In genomic region chr3:87525043-87525836, GRCm38 (mm10) we compare ENCODE assay signal across 8 mouse cellular contexts. TPM values are rescaled to one million over a fixed set of nuclear protein-coding genes. Genes with fewer than 3 reads are reported as not detected.
DNase-seq lines count a peak whose midpoint lies in the region; ATAC-seq and TF ChIP-seq lines count a peak whose summit lies in the region.

Gene Etv3 (plus strand): TSS chr3:87525407.

- H3K4me3 ChIP-seq in ES-E14 (ENCODE audit: insufficient read depth in 1 of 2, low read depth in 1 of 2, low read length in 2 of 2, poor library complexity in 1 of 2, severe bottlenecking in 1 of 2), result peak within 1 kb of the TSS; percentile 86 to 90
- H3K4me3 ChIP-seq in forebrain, embryonic 14.5 days (ENCODE audit: low read depth, low read length), result peak within 1 kb of the TSS; percentile 99
- peak within 1 kb of the TSS; percentile 84 for H3K4me3 ChIP-seq in liver, embryonic 16.5 days (ENCODE audit: low read depth, low read length)
- H3K4me3 ChIP-seq in neural tube, embryonic 13.5 days, result peak within 1 kb of the TSS; percentile 99

- WGBS in forebrain, embryonic 14.5 days, result 5% methylated on average over 62 of the region's 64 CpGs
- 4% methylated on average over 62 of the region's 64 CpGs for WGBS in large intestine, adult 2 months
- WGBS in liver, embryonic 16.5 days (ENCODE audit: insufficient replicate concordance), result 6% methylated on average over 51 of the region's 64 CpGs
- 6% methylated on average over 62 of the region's 64 CpGs for WGBS in neural tube, embryonic 13.5 days

- H3K9me3 ChIP-seq in ES-E14 (ENCODE audit: control insufficient read depth, insufficient read depth, low read depth, low read length), result no peaks in the 10 kb centered on the region
- no peaks in the 10 kb centered on the region for H3K9me3 ChIP-seq in forebrain, embryonic 14.5 days (replicated peaks; ENCODE audit: control insufficient read depth, low read length)
- H3K9me3 ChIP-seq in liver, embryonic 16.5 days (replicated peaks; ENCODE audit: control insufficient read depth, low read length), result no peaks in the 10 kb centered on the region
- no peaks in the 10 kb centered on the region for H3K9me3 ChIP-seq in neural tube, embryonic 13.5 days

- peak within 1 kb of the TSS; percentile 89 for H3K9ac ChIP-seq in ES-E14 (ENCODE audit: insufficient read depth, low read depth, low read length, poor library complexity, severe bottlenecking)
- peak within 1 kb of the TSS; percentile 99 for H3K9ac ChIP-seq in forebrain, embryonic 14.5 days (ENCODE audit: low read length)
- H3K9ac ChIP-seq in liver, embryonic 16.5 days (ENCODE audit: low read depth, low read length), result peak within 1 kb of the TSS; percentile 90
- H3K9ac ChIP-seq in neural tube, embryonic 13.5 days, result peak within 1 kb of the TSS; percentile 99

- in situ Hi-C loops in ES-E14 (cut with MboI; ENCODE audit: low sequenced_read_pairs in 2 of 2, unreplicated experiment in 2 of 2), result no loop called here

- H3K27me3 ChIP-seq in forebrain, embryonic 14.5 days (replicated peaks; ENCODE audit: control insufficient read depth, insufficient read depth, low read length), result no peaks in the 10 kb centered on the region
- H3K27me3 ChIP-seq in liver, embryonic 16.5 days (ENCODE audit: control insufficient read depth, insufficient read depth, low read depth, low read length), result no peaks in the 10 kb centered on the region
- peaks cover 7% of the 10 kb centered on the region for H3K27me3 ChIP-seq in neural tube, embryonic 13.5 days

- peak; percentile 69 for DNase-seq in ES-E14 (ENCODE audit: low read depth, low spot score)
- DNase-seq in cerebellum, adult 11 months, result peak; percentile 83
- DNase-seq in forebrain, embryonic 14.5 days (ENCODE audit: low spot score), result peak; percentile 95
- peak; percentile 92 to 93 for DNase-seq in heart, postnatal 10 days
- no peak for DNase-seq in large intestine, adult 2 months (ENCODE audit: low read depth, low spot score)
- peak; percentile 79 for DNase-seq in telencephalon, adult 2 months (ENCODE audit: low read depth, low spot score)

- H3K4me2 ChIP-seq in forebrain, embryonic 14.5 days (ENCODE audit: low read length), result peak within 1 kb of the TSS; percentile 83
- H3K4me2 ChIP-seq in liver, embryonic 16.5 days (ENCODE audit: low read depth, low read length), result peak within 1 kb of the TSS; percentile 76
- peak within 1 kb of the TSS; percentile 88 for H3K4me2 ChIP-seq in neural tube, embryonic 13.5 days

- peaks cover 0 to 2% of the 10 kb centered on the region in 2 experiments; a peak in 1 of 4 replicates for H3K4me1 ChIP-seq in ES-E14 (ENCODE audit: control insufficient read depth in 2 of 2, insufficient read depth in 2 of 2, low read length in 2 of 2, poor library complexity in 1 of 2)
- H3K4me1 ChIP-seq in forebrain, embryonic 14.5 days (ENCODE audit: control insufficient read depth, insufficient read depth, low read length), result peaks cover 8% of the 10 kb centered on the region
- H3K4me1 ChIP-seq in liver, embryonic 16.5 days (ENCODE audit: control insufficient read depth, low read depth, low read length), result peaks cover 14% of the 10 kb centered on the region
- peaks cover 18% of the 10 kb centered on the region for H3K4me1 ChIP-seq in neural tube, embryonic 13.5 days (replicated peaks)

- intact Hi-C loops in heart, postnatal 10 days (cut with DNase I), result loop anchor here (2.0 to 5.0 kb wide), 2 partner anchors 16 to 92 kb away; partner anchors contain the start of gene Arhgef11

- H3K27ac ChIP-seq in ES-E14 (ENCODE audit: insufficient read depth, low read depth, low read length, poor library complexity, severe bottlenecking), result no peak within 1 kb of the TSS
- H3K27ac ChIP-seq in forebrain, embryonic 14.5 days (ENCODE audit: low read depth, low read length), result peak within 1 kb of the TSS; percentile 82
- peak within 1 kb of the TSS; percentile 66 for H3K27ac ChIP-seq in liver, embryonic 16.5 days (ENCODE audit: low read length)
- peak within 1 kb of the TSS; percentile 86 for H3K27ac ChIP-seq in neural tube, embryonic 13.5 days (replicated peaks)

- peak; percentile 100 for ATAC-seq in forebrain, embryonic 14.5 days
- ATAC-seq in liver, embryonic 16.5 days (ENCODE audit: low read depth), result peak; percentile 92
- ATAC-seq in neural tube, embryonic 13.5 days (ENCODE audit: low read depth), result peak; percentile 99

- H3K36me3 ChIP-seq in ES-E14 (ENCODE audit: control insufficient read depth, insufficient read depth, low read length, poor library complexity, severe bottlenecking), result peaks cover 21% of the 10 kb centered on the region
- peaks cover 32% of the 10 kb centered on the region for H3K36me3 ChIP-seq in forebrain, embryonic 14.5 days (ENCODE audit: control insufficient read depth, insufficient read depth, low read length)
- peaks cover 4% of the 10 kb centered on the region; the same call in 1 of the 2 replicates for H3K36me3 ChIP-seq in liver, embryonic 16.5 days (ENCODE audit: control insufficient read depth, insufficient read depth)
- peaks cover 29% of the 10 kb centered on the region for H3K36me3 ChIP-seq in neural tube, embryonic 13.5 days

TF ChIP-seq in ES-E14, 5 proteins besides CTCF, POLR2A, EP300 and RAD21:
- TF ChIP-seq CHD2 (IDR thresholded peaks at IDR 0.05; ENCODE audit: low read depth, low read length) (no peak), ZC3H11A (IDR thresholded peaks at IDR 0.05; ENCODE audit: borderline replicate concordance, low read depth, low read length) (no peak), ZNF384 (IDR thresholded peaks at IDR 0.05; ENCODE audit: low read depth, low read length) (no peak), HCFC1 (IDR thresholded peaks at IDR 0.05; ENCODE audit: borderline replicate concordance, insufficient read depth, low read length) (no peak), MAFK (IDR thresholded peaks at IDR 0.05; ENCODE audit: insufficient read depth, low read depth, low read length) (no peak)

RNA-seq across cellular contexts. Expression of gene Etv3, which starts in this region (rescaled TPM):
- 8.0 and 8.8 TPM in 2 replicates for total RNA-seq in ES-E14 (2012; rRNA removed)
- polyA plus RNA-seq in forebrain, embryonic 14.5 days (2014; fragmentation: Nextera tagmentation; extraction: Ambion mirVana), result 5.5 and 6.0 TPM in 2 replicates
- 10 to 100 TPM; 17.1 to 18.3 TPM for total RNA-seq in heart, postnatal 10 days (2021)
- polyA plus RNA-seq in large intestine, adult 2 months (2012; rRNA removed), result 13.1 and 25.2 TPM in 2 replicates
- polyA plus RNA-seq in liver, embryonic 16.5 days (2015; fragmentation: Nextera tagmentation; extraction: Ambion mirVana), result 3.6 and 3.7 TPM in 2 replicates
- 10.4 and 10.8 TPM in 2 replicates for polyA plus RNA-seq in neural tube, embryonic 13.5 days (2015; fragmentation: Nextera tagmentation; extraction: Ambion mirVana)
